Mouse (Mus musculus) heart, embryonic 11.5 days (tissue): ENCODE results near the gene Tcf20. TPM values are rescaled to one million over a fixed set of nuclear protein-coding genes. Genes with fewer than 3 reads are reported as not detected.
A peak's percentile ranks its signal among the peaks of the same experiment; 100 is the strongest.

Experiments used
- ATAC-seq: fragments of 200-750 bp; cut with Nextera tagmentation; replicated peaks from 2 replicates; pipeline ENCODE4 v1.8.0; 2017; ENCODE audit warnings: moderate library complexity; ENCODE audit not compliant: insufficient number of reproducible peaks, low FRiP score, low TSS enrichment
- H3K27ac ChIP-seq: fragments of 300-500 bp; sonication (generic); 2 replicates; pipeline ENCODE4 v1.5.1; 2014; ENCODE audit warnings: mild to moderate bottlenecking, low read depth, low read length
- H3K27me3 ChIP-seq: fragments of 300-500 bp; sonication (generic); 2 replicates; pipeline ENCODE4 v1.6.1; 2014; ENCODE audit warnings: mild to moderate bottlenecking, low read length, mixed read lengths; ENCODE audit not compliant: control insufficient read depth, insufficient read depth
- H3K36me3 ChIP-seq: fragments of 300-500 bp; sonication (generic); 2 replicates; pipeline ENCODE4 v1.6.1; 2014; ENCODE audit warnings: mild to moderate bottlenecking, low read length, moderate library complexity, mixed read lengths; ENCODE audit not compliant: control insufficient read depth, insufficient read depth
- H3K4me1 ChIP-seq: fragments of 300-500 bp; sonication (generic); 2 replicates; pipeline ENCODE4 v1.6.1; 2014; ENCODE audit warnings: low read length; ENCODE audit not compliant: control insufficient read depth, insufficient read depth
- H3K4me2 ChIP-seq: fragments of 300-500 bp; sonication (generic); 2 replicates; pipeline ENCODE4 v1.6.1; 2014; ENCODE audit warnings: mild to moderate bottlenecking, moderate library complexity
- H3K4me3 ChIP-seq: fragments of 300-500 bp; sonication (generic); 2 replicates; pipeline ENCODE4 v1.5.1; 2014; ENCODE audit warnings: low read depth, low read length
- H3K9ac ChIP-seq: fragments of 300-500 bp; sonication (generic); 2 replicates; pipeline ENCODE4 v1.6.1; 2014; ENCODE audit warnings: mild to moderate bottlenecking, low read depth, low read length, moderate library complexity
- H3K9me3 ChIP-seq: fragments of 300-500 bp; sonication (generic); replicated peaks from 2 replicates; pipeline ENCODE4 v1.6.1; 2016; ENCODE audit warnings: low read length; ENCODE audit not compliant: control insufficient read depth
- WGBS: fragments of 180-500 bp; shearing (Covaris S2); extraction: QIAGEN DNeasy Blood & Tissue Kit; methylation state at CpG from one replicate; pipeline ENCODE4 v1.1.7; 2014; ENCODE audit not compliant: insufficient replicate concordance; 5-methylcytosine and 5-hydroxymethylcytosine counted together
- polyA plus RNA-seq: library from polyadenylated mRNA; unstranded; fragments of >200 nt; fragmentation: Nextera tagmentation; extraction: Ambion mirVana; gene quantifications from 2 replicates; pipeline ENCODE4 v1.2.1, GENCODE M21; 2014

The Tcf20 gene
- 6.7 TPM in 2 replicates for polyA plus RNA-seq

GRCm38 (mm10) chr15:82987732-82988112, at the start of gene Tcf20:
Tcf20 (minus strand) TSS chr15:82987872.
- peak within 1 kb of the TSS; percentile 51 for H3K4me3 ChIP-seq
- H3K9ac ChIP-seq = peak within 1 kb of the TSS; percentile 58; the same call in 1 of the 2 replicates
- no peaks in the 10 kb centered on the region for H3K36me3 ChIP-seq
- WGBS = 0% methylated on average over 20 of the region's 20 CpGs
- peaks cover 30% of the 10 kb centered on the region for H3K27me3 ChIP-seq
- H3K4me2 ChIP-seq = peak within 1 kb of the TSS; percentile 96
- H3K4me1 ChIP-seq = peaks cover 20% of the 10 kb centered on the region
- H3K27ac ChIP-seq = no peak within 1 kb of the TSS
- peak; percentile 83 for ATAC-seq
- no peaks in the 10 kb centered on the region for H3K9me3 ChIP-seq

GRCm38 (mm10) chr15:83036900-83037519, 49.3 kb upstream of the Tcf20 start:
- H3K9me3 ChIP-seq = no peaks in the 10 kb centered on the region
- no peak for ATAC-seq
- H3K4me2 ChIP-seq = no peak overlapping the region
- H3K9ac ChIP-seq = no peak overlapping the region
- WGBS = 72% methylated on average over 14 of the region's 14 CpGs
- H3K4me3 ChIP-seq = no peak overlapping the region
- H3K27me3 ChIP-seq = peaks cover 16% of the 10 kb centered on the region
- H3K27ac ChIP-seq = no peak overlapping the region
- H3K36me3 ChIP-seq = no peaks in the 10 kb centered on the region
- peaks cover 34% of the 10 kb centered on the region for H3K4me1 ChIP-seq

- Histone ChIP-seq H3K9ac (no peak overlapping the region), H3K27me3 (peaks cover 16% of the 10 kb centered on the region), H3K27ac (no peak overlapping the region), H3K4me2 (no peak overlapping the region), H3K4me1 (peaks cover 34% of the 10 kb centered on the region), H3K36me3 (no peaks in the 10 kb centered on the region), H3K4me3 (no peak overlapping the region), H3K9me3 (no peaks in the 10 kb centered on the region)
- ATAC-seq = no peak
- 61% methylated on average over 7 of the region's 7 CpGs for WGBS
Observed at GRCm38 (mm10) chr15:83036089-83036488, 48.4 kb upstream of the Tcf20 start.

GRCm38 (mm10) chr15:83034275-83034977, 46.8 kb upstream of the Tcf20 start:
- Histone ChIP-seq H3K4me3 (peak overlapping the region; percentile 18), H3K4me1 (peaks cover 39% of the 10 kb centered on the region), H3K9me3 (no peaks in the 10 kb centered on the region), H3K27me3 (peaks cover 16% of the 10 kb centered on the region), H3K27ac (no peak overlapping the region), H3K4me2 (peak overlapping the region; percentile 44), H3K9ac (no peak overlapping the region), H3K36me3 (no peaks in the 10 kb centered on the region)
- ATAC-seq = no peak
- 7% methylated on average over 17 of the region's 17 CpGs for WGBS

DNA sequence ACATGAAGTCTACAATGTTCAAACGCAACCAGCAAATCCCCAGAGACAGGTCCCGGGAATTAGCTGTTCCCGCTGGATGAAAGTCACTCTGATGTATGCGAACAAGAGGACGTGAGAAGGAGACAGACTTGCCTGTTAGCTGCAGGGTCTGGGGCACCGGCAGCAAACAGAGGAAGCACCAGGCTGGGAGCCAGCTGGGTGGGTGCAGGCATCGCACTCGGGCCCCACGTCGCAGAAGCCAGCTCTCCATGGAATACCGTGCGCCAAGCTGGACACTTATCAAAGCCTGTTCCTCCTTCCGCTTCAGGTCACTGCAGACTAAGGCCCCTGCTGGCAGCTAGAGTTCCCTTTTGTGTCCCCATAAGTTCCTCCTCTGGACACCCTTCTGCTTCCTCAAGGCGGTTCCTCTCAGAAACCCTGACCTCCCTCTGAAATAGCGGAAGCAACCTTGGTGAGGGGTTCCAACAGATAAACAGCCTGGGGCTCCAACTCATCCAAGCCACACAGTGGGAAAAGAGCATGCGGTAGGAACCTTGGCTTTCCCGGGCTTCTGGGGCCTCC, 45.4 kb upstream of the Tcf20 start, which contains the start of gene Nfam1:
Nfam1 (minus strand) TSS at position 326 of the 561 bp plus-strand sequence.
- no peaks in the 10 kb centered on the region for H3K36me3 ChIP-seq
- no peak within 1 kb of the TSS for H3K4me3 ChIP-seq
- H3K4me2 ChIP-seq = peak within 1 kb of the TSS; percentile 44
- peaks cover 16% of the 10 kb centered on the region for H3K27me3 ChIP-seq
- WGBS = 24% methylated on average over 17 of the region's 17 CpGs
- no peaks in the 10 kb centered on the region for H3K9me3 ChIP-seq
- no peak within 1 kb of the TSS for H3K27ac ChIP-seq
- H3K9ac ChIP-seq = no peak within 1 kb of the TSS
- peaks cover 38% of the 10 kb centered on the region for H3K4me1 ChIP-seq
- ATAC-seq = no peak

DNA sequence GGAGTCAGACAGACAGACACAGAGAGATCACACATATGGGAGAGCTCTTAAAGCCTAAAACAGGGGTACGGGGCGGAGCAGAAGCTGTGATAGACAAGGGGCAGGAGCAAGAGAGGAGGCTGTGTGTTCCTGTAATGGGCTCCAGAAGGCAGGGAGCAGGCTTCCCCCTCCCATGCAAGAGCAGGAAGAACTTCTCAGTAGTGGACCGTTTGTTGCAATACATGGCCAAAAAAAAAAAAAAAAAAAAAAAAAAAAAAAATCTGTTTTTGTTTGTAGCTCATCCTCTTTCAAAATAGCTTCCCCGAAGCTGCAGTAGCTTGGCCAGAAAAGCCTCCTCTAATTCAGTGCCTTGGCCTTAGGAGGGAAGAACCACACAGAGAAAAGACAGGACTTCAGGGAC, 43.2 kb upstream of the Tcf20 start:
- Histone ChIP-seq H3K9ac (no peak overlapping the region), H3K4me3 (no peak overlapping the region), H3K27ac (no peak overlapping the region), H3K27me3 (peaks cover 26% of the 10 kb centered on the region), H3K4me2 (no peak overlapping the region), H3K9me3 (no peaks in the 10 kb centered on the region), H3K4me1 (peaks cover 36% of the 10 kb centered on the region), H3K36me3 (no peaks in the 10 kb centered on the region)
- 54% methylated on average over 4 of the region's 4 CpGs for WGBS
- ATAC-seq = no peak

GRCm38 (mm10) chr15:83029725-83030718, 42.4 kb upstream of the Tcf20 start:
- H3K27ac ChIP-seq = peak overlapping the region; percentile 35; the same call in 1 of the 2 replicates
- 33% methylated on average over 11 of the region's 11 CpGs for WGBS
- H3K4me1 ChIP-seq = peaks cover 44% of the 10 kb centered on the region
- no peaks in the 10 kb centered on the region for H3K36me3 ChIP-seq
- 0 out of 2 replicates have a peak overlapping the region, but pooled peaks have one; percentile 35 for H3K9ac ChIP-seq
- no peaks in the 10 kb centered on the region for H3K9me3 ChIP-seq
- no peak for ATAC-seq
- H3K4me2 ChIP-seq = no peak overlapping the region
- H3K4me3 ChIP-seq = no peak overlapping the region
- H3K27me3 ChIP-seq = peaks cover 23% of the 10 kb centered on the region

DNA sequence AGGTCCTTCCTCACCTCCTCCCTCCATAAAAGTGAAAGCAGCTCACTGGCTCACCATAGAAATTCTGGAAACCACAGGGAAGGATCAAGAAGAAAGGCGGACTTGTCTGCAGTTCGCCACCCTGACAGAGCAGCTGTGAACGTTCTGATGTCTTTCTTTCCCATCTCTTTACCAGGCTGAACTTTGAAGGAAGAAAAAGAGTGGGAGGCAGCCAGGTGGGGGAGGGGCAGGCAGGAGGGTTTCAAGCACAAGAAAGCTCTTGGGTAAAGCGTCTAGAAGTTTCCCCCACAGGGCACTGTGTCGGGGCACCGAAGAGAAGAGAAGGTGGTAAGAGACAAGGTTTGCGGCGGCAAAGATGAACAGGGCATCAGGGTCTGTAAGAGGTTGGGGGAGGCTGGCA, 38.5 kb upstream of the Tcf20 start:
- Histone ChIP-seq H3K27me3 (peaks cover 17% of the 10 kb centered on the region), H3K4me2 (no peak overlapping the region), H3K4me1 (peaks cover 27% of the 10 kb centered on the region), H3K9me3 (no peaks in the 10 kb centered on the region), H3K4me3 (no peak overlapping the region), H3K9ac (no peak overlapping the region), H3K27ac (no peak overlapping the region), H3K36me3 (no peaks in the 10 kb centered on the region)
- 51% methylated on average over 8 of the region's 8 CpGs for WGBS
- no peak for ATAC-seq
